Mouse (Mus musculus) testis, adult 2 months (tissue): ENCODE data around the gene Olfr247.

Experiments used
- CTCF ChIP-seq: fragments of 200-500 bp; IDR thresholded peaks from 2 replicates; pipeline ENCODE4 v1.5.1; 2012; ENCODE audit warnings: low read depth, mild to moderate bottlenecking, inconsistent platforms, low read length, moderate library complexity; ENCODE audit not compliant: control insufficient read depth, insufficient read depth, insufficient replicate concordance
- POLR2A ChIP-seq: fragments of 200-500 bp; IDR thresholded peaks from 2 replicates; pipeline ENCODE4 v1.6.1; 2012; ENCODE audit warnings: low read depth, mild to moderate bottlenecking, inconsistent platforms, low read length, moderate library complexity; ENCODE audit not compliant: control insufficient read depth

DNA sequence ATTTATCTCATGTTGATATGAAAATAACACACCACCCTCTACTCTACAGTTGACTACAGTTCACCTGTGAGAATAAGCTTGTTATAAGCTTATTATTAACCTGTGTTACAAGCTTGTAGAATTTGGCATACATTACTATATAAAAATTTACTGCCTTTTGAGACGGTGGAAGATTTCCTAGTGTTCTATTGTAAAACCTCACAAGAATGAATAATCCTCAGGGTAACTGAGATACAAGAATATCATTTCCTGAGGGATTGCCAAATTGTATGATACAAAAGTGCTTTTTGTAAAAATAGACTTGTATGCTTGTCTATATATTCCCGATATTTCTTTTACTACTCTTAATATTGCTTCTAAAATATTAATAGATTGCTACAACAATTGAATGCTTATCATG, 26.9 kb downstream of the Olfr247 start, which contains the start of gene Olfr818:
- TF ChIP-seq CTCF = no peak
- no peak for TF ChIP-seq POLR2A
